Mouse (Mus musculus) heart, embryonic 14.5 days (tissue): ENCODE data around the gene Sema4b. TPM values are rescaled to one million over a fixed set of nuclear protein-coding genes. Genes with fewer than 3 reads are reported as not detected.

Experiments used
- ATAC-seq: fragments of 200-750 bp; cut with Nextera tagmentation; 2 replicates; pipeline ENCODE4 v1.8.0; 2017; ENCODE audit warnings: low read depth, moderate TSS enrichment; ENCODE audit not compliant: insufficient number of reproducible peaks, insufficient read depth, low FRiP score
- H3K27ac ChIP-seq, 2 experiments: fragments of 200-500 bp in 1 of 2; fragments of 300-500 bp in 1 of 2; sonication (generic) in 1 of 2; replicated peaks in 1 of 2; 2 replicates each; pipeline ENCODE4 v1.5.1; 2012 to 2014; ENCODE audit warnings: low read depth in 2 of 2, low read length in 2 of 2, control low read depth in 1 of 2, mild to moderate bottlenecking in 1 of 2, mixed read lengths in 1 of 2; ENCODE audit not compliant: control insufficient read depth in 1 of 2, insufficient read depth in 1 of 2
- H3K27me3 ChIP-seq: fragments of 300-500 bp; sonication (generic); 2 replicates; pipeline ENCODE4 v1.6.1; 2014; ENCODE audit warnings: mild to moderate bottlenecking, low read length, control low read depth; ENCODE audit not compliant: control insufficient read depth, insufficient read depth
- H3K36me3 ChIP-seq: fragments of 300-500 bp; sonication (generic); 2 replicates; pipeline ENCODE4 v1.6.1; 2014; ENCODE audit warnings: mild to moderate bottlenecking, control low read depth, low read length, mixed read lengths; ENCODE audit not compliant: control insufficient read depth, insufficient read depth
- H3K4me1 ChIP-seq, 2 experiments: fragments of 200-500 bp in 1 of 2; fragments of 300-500 bp in 1 of 2; sonication (generic) in 1 of 2; 2 replicates each; pipeline ENCODE4 v1.6.1; 2012 to 2014; ENCODE audit warnings: low read length in 2 of 2, control low read depth in 1 of 2, mixed read lengths in 1 of 2; ENCODE audit not compliant: control insufficient read depth in 2 of 2, insufficient read depth in 2 of 2
- H3K4me2 ChIP-seq: fragments of 300-500 bp; sonication (generic); 2 replicates; pipeline ENCODE4 v1.6.1; 2014; ENCODE audit warnings: mild to moderate bottlenecking, low read length
- H3K4me3 ChIP-seq, 2 experiments: fragments of 200-500 bp in 1 of 2; fragments of 300-500 bp in 1 of 2; sonication (generic) in 1 of 2; 2 replicates each; pipeline ENCODE4 v1.5.1; 2012 to 2014; ENCODE audit warnings: low read length in 2 of 2, mild to moderate bottlenecking in 2 of 2, control low read depth in 1 of 2, low read depth in 1 of 2, moderate library complexity in 1 of 2; ENCODE audit not compliant: control insufficient read depth in 1 of 2, insufficient read depth in 1 of 2
- H3K9ac ChIP-seq: fragments of 300-500 bp; sonication (generic); 2 replicates; pipeline ENCODE4 v1.6.1; 2014; ENCODE audit warnings: mild to moderate bottlenecking, low read length
- H3K9me3 ChIP-seq: fragments of 300-500 bp; sonication (generic); 2 replicates; pipeline ENCODE4 v1.6.1; 2016; ENCODE audit warnings: low read length, control low read depth; ENCODE audit not compliant: control insufficient read depth
- WGBS: fragments of 180-500 bp; shearing (Covaris S2); extraction: QIAGEN DNeasy Blood & Tissue Kit; methylation state at CpG from one replicate; pipeline ENCODE4 v1.1.7; 2014; 5-methylcytosine and 5-hydroxymethylcytosine counted together
- polyA plus RNA-seq: library from polyadenylated mRNA; unstranded; fragments of >200 nt; fragmentation: Nextera tagmentation; extraction: Ambion mirVana; gene quantifications from 2 replicates; pipeline ENCODE4 v1.2.1, GENCODE M21; 2014

Sema4b gene
- polyA plus RNA-seq, 1 experiment from 2014 or later = 12.4 TPM

DNA sequence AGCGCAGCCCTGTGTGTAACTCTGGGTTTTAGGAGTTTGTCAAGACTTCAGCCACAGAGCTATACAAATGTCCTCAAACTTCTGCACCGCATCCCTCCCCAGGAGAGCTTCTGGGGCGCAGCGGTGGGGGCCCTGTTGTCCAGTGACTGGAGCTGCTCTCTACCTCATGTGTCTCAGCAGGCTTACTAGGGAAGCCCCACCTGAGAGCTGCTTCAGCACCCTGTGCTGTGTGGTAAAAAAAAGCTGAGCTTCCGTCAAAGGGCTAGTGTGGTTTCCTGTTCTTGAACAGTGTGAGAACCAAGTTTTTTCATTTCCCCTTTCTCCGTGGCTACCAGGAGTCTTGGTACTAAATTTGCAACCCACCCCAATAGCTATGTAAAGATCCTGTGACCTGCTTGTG, 23.0 kb downstream of the Sema4b start:
- Histone ChIP-seq H3K4me2 (peak overlapping the region; percentile 36; the same call in 1 of the 2 replicates), H3K4me1 (peaks cover 43 to 52% of the 10 kb centered on the region in 2 experiments), H3K27me3 (no peaks in the 10 kb centered on the region), H3K9me3 (no peaks in the 10 kb centered on the region), H3K9ac (no peak overlapping the region), H3K36me3 (peaks cover 15% of the 10 kb centered on the region), H3K4me3 (no peak overlapping the region), H3K27ac (peak overlapping the region in 1 of 2 experiments; percentile 85; a peak in 2 of 4 replicates)
- ATAC-seq = no peak
- 70% methylated on average over 6 of the region's 6 CpGs for WGBS

- H3K36me3 ChIP-seq = peaks cover 21% of the 10 kb centered on the region
- no peak overlapping the region for H3K4me2 ChIP-seq
- no peak for ATAC-seq
- no peaks in the 10 kb centered on the region for H3K9me3 ChIP-seq
- H3K4me3 ChIP-seq = no peak overlapping the region
- WGBS = 83% methylated on average over 4 of the region's 4 CpGs
- peaks cover 39 to 51% of the 10 kb centered on the region in 2 experiments for H3K4me1 ChIP-seq
- H3K27me3 ChIP-seq = no peaks in the 10 kb centered on the region
- no peak overlapping the region for H3K27ac ChIP-seq
- no peak overlapping the region for H3K9ac ChIP-seq
Observed at GRCm38 (mm10) chr7:80210982-80211381, 24.3 kb downstream of the Sema4b start.

- no peak overlapping the region for H3K4me2 ChIP-seq
- peaks cover 48% of the 10 kb centered on the region for H3K36me3 ChIP-seq
- no peaks in the 10 kb centered on the region for H3K27me3 ChIP-seq
- H3K9ac ChIP-seq = no peak overlapping the region
- WGBS = 66% methylated on average over 7 of the region's 7 CpGs
- no peaks in the 10 kb centered on the region for H3K9me3 ChIP-seq
- peaks cover 14 to 26% of the 10 kb centered on the region in 2 experiments for H3K4me1 ChIP-seq
- H3K4me3 ChIP-seq = no peak overlapping the region
- no peak overlapping the region for H3K27ac ChIP-seq
- ATAC-seq = no peak
Observed at GRCm38 (mm10) chr7:80213604-80214003, 27.0 kb downstream of the Sema4b start.

GRCm38 (mm10) chr7:80214459-80214858, 27.8 kb downstream of the Sema4b start:
- Histone ChIP-seq H3K9ac (no peak overlapping the region), H3K4me2 (no peak overlapping the region), H3K27ac (no peak overlapping the region), H3K27me3 (no peaks in the 10 kb centered on the region), H3K9me3 (no peaks in the 10 kb centered on the region), H3K36me3 (peaks cover 56% of the 10 kb centered on the region), H3K4me1 (peaks cover 5 to 17% of the 10 kb centered on the region in 2 experiments), H3K4me3 (no peak overlapping the region)
- WGBS = 79% methylated on average over 8 of the region's 8 CpGs
- no peak for ATAC-seq

DNA sequence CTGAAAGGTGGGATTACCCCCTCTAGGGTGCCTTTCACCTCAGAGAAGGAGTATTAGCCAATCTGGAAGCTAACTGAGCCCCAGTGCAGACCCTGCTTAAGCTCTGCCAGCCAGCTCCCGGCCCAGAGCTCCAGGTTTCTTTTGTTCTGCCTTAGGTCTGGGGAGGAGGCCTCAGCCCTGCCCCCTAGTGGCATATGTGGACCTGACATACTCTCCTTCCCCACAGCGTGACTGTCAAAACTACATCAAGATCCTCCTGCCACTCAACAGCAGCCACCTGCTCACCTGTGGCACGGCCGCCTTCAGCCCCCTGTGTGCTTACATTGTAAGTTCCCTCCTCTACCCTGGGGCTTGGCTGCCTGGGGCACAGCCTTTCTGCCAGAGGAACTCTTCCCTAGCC, 28.8 kb downstream of the Sema4b start:
- H3K27me3 ChIP-seq = no peaks in the 10 kb centered on the region
- peaks cover 2 to 11% of the 10 kb centered on the region in 2 experiments; a peak in 2 of 4 replicates for H3K4me1 ChIP-seq
- no peaks in the 10 kb centered on the region for H3K9me3 ChIP-seq
- WGBS = 30% methylated on average over 4 of the region's 4 CpGs
- peak overlapping the region; percentile 31; the same call in 1 of the 2 replicates for H3K9ac ChIP-seq
- H3K4me3 ChIP-seq = no peak overlapping the region
- peak; percentile 51; the same call in 1 of the 2 replicates for ATAC-seq
- H3K36me3 ChIP-seq = peaks cover 66% of the 10 kb centered on the region
- H3K4me2 ChIP-seq = no peak overlapping the region
- no peak overlapping the region for H3K27ac ChIP-seq

- no peak overlapping the region for H3K27ac ChIP-seq
- peaks cover 77% of the 10 kb centered on the region for H3K36me3 ChIP-seq
- H3K4me3 ChIP-seq = no peak overlapping the region
- peaks cover 2 to 11% of the 10 kb centered on the region in 2 experiments; a peak in 2 of 4 replicates for H3K4me1 ChIP-seq
- ATAC-seq = no peak
- 82% methylated on average over 8 of the region's 8 CpGs for WGBS
- H3K4me2 ChIP-seq = no peak overlapping the region
- H3K9ac ChIP-seq = no peak overlapping the region
- no peaks in the 10 kb centered on the region for H3K27me3 ChIP-seq
- H3K9me3 ChIP-seq = no peaks in the 10 kb centered on the region
Observed at GRCm38 (mm10) chr7:80216566-80216965, 29.9 kb downstream of the Sema4b start.

GRCm38 (mm10) chr7:80218666-80219065, 32.0 kb downstream of the Sema4b start:
- no peak overlapping the region for H3K27ac ChIP-seq
- no peak overlapping the region for H3K4me2 ChIP-seq
- no peaks in the 10 kb centered on the region for H3K27me3 ChIP-seq
- H3K9ac ChIP-seq = no peak overlapping the region
- no peak overlapping the region for H3K4me3 ChIP-seq
- 88% methylated on average over 9 of the region's 9 CpGs for WGBS
- no peak for ATAC-seq
- H3K9me3 ChIP-seq = no peaks in the 10 kb centered on the region
- peaks cover 86% of the 10 kb centered on the region for H3K36me3 ChIP-seq
- peaks cover 0 to 5% of the 10 kb centered on the region in 2 experiments; a peak in 1 of 4 replicates for H3K4me1 ChIP-seq

- Histone ChIP-seq H3K4me3 (no peak overlapping the region), H3K4me2 (no peak overlapping the region), H3K27me3 (no peaks in the 10 kb centered on the region), H3K9me3 (no peaks in the 10 kb centered on the region), H3K27ac (no peak overlapping the region), H3K4me1 (peaks cover 0 to under 1% of the 10 kb centered on the region in 2 experiments; a peak in 1 of 4 replicates), H3K36me3 (peaks cover 96% of the 10 kb centered on the region), H3K9ac (no peak overlapping the region)
- 93% methylated on average over 9 of the region's 9 CpGs for WGBS
- no peak for ATAC-seq
Observed at GRCm38 (mm10) chr7:80220237-80220797, 33.7 kb downstream of the Sema4b start.
